ENCODE assay signal across 17 mouse cellular contexts in genomic region chr14:29996000-29996751, GRCm38 (mm10). TPM values are rescaled to one million over a fixed set of nuclear protein-coding genes. Genes with fewer than 3 reads are reported as not detected.
A peak's percentile ranks its signal among the peaks of the same experiment; 100 is the strongest.
DNase-seq lines count a peak whose midpoint lies in the region; ATAC-seq and TF ChIP-seq lines count a peak whose summit lies in the region.
"Had no signal": no experiment of that assay in that cellular context is flagged by ENCODE, and none has a peak within 500 bp of the region (broad histone marks: within the 10 kb centered on the region; RNA-seq: fewer than 3 reads in every experiment).

No protein-coding gene starts in this region.

- no peak for TF ChIP-seq POLR2A in liver, adult 2 months (IDR thresholded peaks at IDR 0.05; ENCODE audit: extremely low read depth, insufficient read depth, low read length)

- peaks cover 22% of the 10 kb centered on the region for H3K36me3 ChIP-seq in liver, adult 2 months (ENCODE audit: control insufficient read depth, insufficient read depth, low read length)
- H3K36me3 ChIP-seq in kidney, embryonic 14.5 days (ENCODE audit: control insufficient read depth, insufficient read depth, low read length), result peaks cover 60% of the 10 kb centered on the region
- H3K36me3 ChIP-seq in liver, embryonic 12.5 days, result peaks cover 59% of the 10 kb centered on the region
- peaks cover 70% of the 10 kb centered on the region for H3K36me3 ChIP-seq in forebrain, embryonic 14.5 days (ENCODE audit: control insufficient read depth, insufficient read depth, low read length)

- H3K4me2 ChIP-seq in kidney, embryonic 14.5 days (replicated peaks; ENCODE audit: low read depth, low read length), result no peak overlapping the region
- H3K4me2 ChIP-seq in liver, embryonic 12.5 days, result no peak overlapping the region
- no peak overlapping the region for H3K4me2 ChIP-seq in forebrain, embryonic 14.5 days (ENCODE audit: low read length)

- 34% methylated on average over 11 of the region's 11 CpGs for WGBS in liver, adult 2 months
- WGBS in kidney, embryonic 14.5 days, result 83% methylated on average over 11 of the region's 11 CpGs
- WGBS in liver, embryonic 12.5 days (ENCODE audit: insufficient replicate concordance), result 74% methylated on average over 11 of the region's 11 CpGs
- WGBS in forebrain, embryonic 14.5 days, result 93% methylated on average over 11 of the region's 11 CpGs

- H3K4me3 ChIP-seq in liver, adult 2 months (ENCODE audit: insufficient read depth, low read depth, low read length), result no peak overlapping the region
- H3K4me3 ChIP-seq in kidney, embryonic 14.5 days (ENCODE audit: low read length), result no peak overlapping the region
- no peak overlapping the region for H3K4me3 ChIP-seq in liver, embryonic 12.5 days
- no peak overlapping the region for H3K4me3 ChIP-seq in forebrain, embryonic 14.5 days (ENCODE audit: low read depth, low read length)
- H3K4me3 ChIP-seq: heart, adult 2 months had no signal

- H3K9me3 ChIP-seq in kidney, embryonic 14.5 days (ENCODE audit: control insufficient read depth, low read length), result no peaks in the 10 kb centered on the region
- no peaks in the 10 kb centered on the region for H3K9me3 ChIP-seq in liver, embryonic 12.5 days (replicated peaks)
- no peaks in the 10 kb centered on the region for H3K9me3 ChIP-seq in forebrain, embryonic 14.5 days (replicated peaks; ENCODE audit: control insufficient read depth, low read length)

- peak; percentile 100 for DNase-seq in liver, adult 2 months (ENCODE audit: extremely low read depth, low read depth, low spot score)
- DNase-seq in liver, result no peak
- DNase-seq in yolk sac, embryonic 10.5 days (ENCODE audit: low spot score), result peak; percentile 76
- no peak for DNase-seq in forebrain, embryonic 14.5 days (ENCODE audit: low spot score)
- no peak for DNase-seq in spleen, postnatal 4 days (ENCODE audit: low spot score in 2 of 2)
- DNase-seq in ovary, postnatal 10 days (ENCODE audit: low spot score), result no peak
- DNase-seq: heart, adult 2 months; right cerebral cortex, postnatal 4 days; thymus, postnatal 25 days had no signal

- TF ChIP-seq CTCF in liver, adult 2 months (IDR thresholded peaks at IDR 0.05; ENCODE audit: low read depth, low read length), result no peak

- H3K27me3 ChIP-seq in liver, adult 2 months (ENCODE audit: control insufficient read depth, insufficient read depth, low read length), result no peaks in the 10 kb centered on the region
- no peaks in the 10 kb centered on the region for H3K27me3 ChIP-seq in kidney, embryonic 14.5 days (ENCODE audit: control insufficient read depth, insufficient read depth, low read length)
- H3K27me3 ChIP-seq in liver, embryonic 12.5 days (replicated peaks), result no peaks in the 10 kb centered on the region
- H3K27me3 ChIP-seq in forebrain, embryonic 14.5 days (replicated peaks; ENCODE audit: control insufficient read depth, insufficient read depth, low read length), result no peaks in the 10 kb centered on the region
- H3K27me3 ChIP-seq: CH12.LX had no signal

- H3K79me2 ChIP-seq in liver, adult 2 months (ENCODE audit: control insufficient read depth, insufficient read depth, low read length), result no peaks in the 10 kb centered on the region

- H3K4me1 ChIP-seq in liver, adult 2 months (ENCODE audit: control insufficient read depth, insufficient read depth, low read length), result peaks cover 38% of the 10 kb centered on the region
- H3K4me1 ChIP-seq in kidney, embryonic 14.5 days (ENCODE audit: control insufficient read depth, insufficient read depth, low read length), result no peaks in the 10 kb centered on the region
- H3K4me1 ChIP-seq in liver, embryonic 12.5 days, result peaks cover 11% of the 10 kb centered on the region; the same call in 1 of the 2 replicates
- H3K4me1 ChIP-seq in forebrain, embryonic 14.5 days (ENCODE audit: control insufficient read depth, insufficient read depth, low read length), result no peaks in the 10 kb centered on the region

- H3K9ac ChIP-seq in liver, adult 2 months (ENCODE audit: low read depth, low read length), result peak overlapping the region; percentile 52
- no peak overlapping the region for H3K9ac ChIP-seq in kidney, embryonic 14.5 days (ENCODE audit: low read depth, low read length)
- no peak overlapping the region for H3K9ac ChIP-seq in liver, embryonic 12.5 days
- H3K9ac ChIP-seq in forebrain, embryonic 14.5 days (ENCODE audit: low read length), result no peak overlapping the region

- H3K27ac ChIP-seq in liver, adult 2 months (replicated peaks; ENCODE audit: insufficient read depth, low read depth, low read length), result peak overlapping the region; percentile 95
- peak overlapping the region; percentile 37; the same call in 1 of the 2 replicates for H3K27ac ChIP-seq in kidney, embryonic 14.5 days (ENCODE audit: low read depth, low read length)
- peak overlapping the region; percentile 63 for H3K27ac ChIP-seq in liver, embryonic 12.5 days
- no peak overlapping the region for H3K27ac ChIP-seq in forebrain, embryonic 14.5 days (ENCODE audit: low read depth, low read length)
- H3K27ac ChIP-seq: heart, adult 2 months had no signal

- ATAC-seq in kidney, embryonic 14.5 days (ENCODE audit: low FRiP score, low TSS enrichment), result peak; percentile 76
- ATAC-seq in liver, embryonic 12.5 days, result peak; percentile 78
- ATAC-seq in forebrain, embryonic 14.5 days, result no peak
- ATAC-seq: inflammation-experienced regulatory T-cells, adult 6 months; midbrain, embryonic 16.5 days had no signal

RNA-seq across cellular contexts. Expression of gene Il17rb, which starts 12.5 kb away (rescaled TPM):
- 7.7 and 11.5 TPM in 2 replicates for total RNA-seq in liver, adult 2 months (2014; rRNA removed)
- 3.1 and 8.2 TPM in 2 replicates for polyA plus RNA-seq in liver, adult 2 months (2012; rRNA removed)
- 0.34 and 1.4 TPM in 2 replicates for polyA plus RNA-seq in kidney, embryonic 14.5 days (2014; fragmentation: Nextera tagmentation; extraction: Ambion mirVana)
- 0.39 and 0.57 TPM in 2 replicates for polyA plus RNA-seq in liver, embryonic 12.5 days (2016; fragmentation: Nextera tagmentation; extraction: Ambion mirVana)
- polyA plus RNA-seq in forebrain, embryonic 14.5 days (2014; fragmentation: Nextera tagmentation; extraction: Ambion mirVana), result 0.94 and 0.95 TPM in 2 replicates
- total RNA-seq: heart, adult 2 months had no signal

RNA-seq across cellular contexts. Expression of gene Chdh, which starts 12.6 kb away (rescaled TPM):
- total RNA-seq in liver, adult 2 months (2014; rRNA removed), result 48.1 and 73.5 TPM in 2 replicates
- 66.2 and 75.5 TPM in 2 replicates for polyA plus RNA-seq in liver, adult 2 months (2012; rRNA removed)
- polyA plus RNA-seq in kidney, embryonic 14.5 days (2014; fragmentation: Nextera tagmentation; extraction: Ambion mirVana), result 0.87 and 0.89 TPM in 2 replicates
- 0.25 and 0.26 TPM in 2 replicates for polyA plus RNA-seq in liver, embryonic 12.5 days (2016; fragmentation: Nextera tagmentation; extraction: Ambion mirVana)
- polyA plus RNA-seq in forebrain, embryonic 14.5 days (2014; fragmentation: Nextera tagmentation; extraction: Ambion mirVana), result 0.22 TPM in 1 of 2 replicates, not detected in the other
- total RNA-seq: CH12.LX had no signal
- polyA plus RNA-seq: forebrain, embryonic 11.5 days; hindbrain, embryonic 11.5 days; neural tube, embryonic 11.5 days had no signal

RNA-seq across cellular contexts. Expression of gene Actr8, which starts 18.0 kb away (rescaled TPM):
- 35.6 and 37.3 TPM in 2 replicates for total RNA-seq in liver, adult 2 months (2014; rRNA removed)
- 10.5 and 11.3 TPM in 2 replicates for polyA plus RNA-seq in liver, adult 2 months (2012; rRNA removed)
- polyA plus RNA-seq in kidney, embryonic 14.5 days (2014; fragmentation: Nextera tagmentation; extraction: Ambion mirVana), result 48.2 and 62.5 TPM in 2 replicates
- polyA plus RNA-seq in liver, embryonic 12.5 days (2016; fragmentation: Nextera tagmentation; extraction: Ambion mirVana), result 32.5 and 36.3 TPM in 2 replicates
- 66.1 and 75.8 TPM in 2 replicates for polyA plus RNA-seq in forebrain, embryonic 14.5 days (2014; fragmentation: Nextera tagmentation; extraction: Ambion mirVana)

RNA-seq across cellular contexts. Expression of gene Selenok, which starts 28.1 kb away (rescaled TPM):
- 91.5 and 106 TPM in 2 replicates for total RNA-seq in liver, adult 2 months (2014; rRNA removed)
- 35.8 and 40.8 TPM in 2 replicates for polyA plus RNA-seq in liver, adult 2 months (2012; rRNA removed)
- 203 and 294 TPM in 2 replicates for polyA plus RNA-seq in kidney, embryonic 14.5 days (2014; fragmentation: Nextera tagmentation; extraction: Ambion mirVana)
- polyA plus RNA-seq in liver, embryonic 12.5 days (2016; fragmentation: Nextera tagmentation; extraction: Ambion mirVana), result 133 and 142 TPM in 2 replicates
- polyA plus RNA-seq in forebrain, embryonic 14.5 days (2014; fragmentation: Nextera tagmentation; extraction: Ambion mirVana), result 389 and 423 TPM in 2 replicates

Comparison
In these comparisons a context has a peak if more than half of its experiments do, and no peak if none do; other contexts are left out.
1. DNase-seq: peak in liver, adult 2 months (single experiment) and yolk sac, embryonic 10.5 days (single experiment); none in liver (single experiment), forebrain, embryonic 14.5 days (single experiment), spleen, postnatal 4 days (0 of 2) and ovary, postnatal 10 days (single experiment).
2. RNA of gene Chdh, which starts 12.6 kb away (polyA plus RNA-seq): 66.2 to 75.5 TPM in liver, adult 2 months; 0.87 to 0.89 TPM in kidney, embryonic 14.5 days, 0.25 to 0.26 TPM in liver, embryonic 12.5 days and 0.22 TPM in forebrain, embryonic 14.5 days; every median in the first group is over 10 times any median in the second.